In the genomic region with DNA sequence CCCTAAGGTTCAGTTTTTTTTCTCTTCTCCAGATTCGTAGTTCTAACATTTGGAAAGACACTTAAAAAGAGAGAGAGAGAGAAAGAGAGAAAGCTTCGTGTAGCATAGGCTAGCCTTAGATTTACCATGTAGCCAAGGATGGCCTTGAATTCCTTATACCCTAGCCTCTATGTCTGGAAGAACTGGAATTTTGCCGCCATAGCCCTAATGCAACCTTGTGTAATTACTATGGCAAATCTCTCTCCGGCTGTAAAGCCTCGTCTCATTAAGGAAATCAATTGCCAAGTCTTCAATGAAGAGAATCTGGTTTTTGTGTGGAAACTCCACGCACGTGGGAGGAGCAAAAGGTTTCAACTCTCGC, we compare ENCODE assay signal across 8 mouse cellular contexts. TPM values are rescaled to one million over a fixed set of nuclear protein-coding genes. Genes with fewer than 3 reads are reported as not detected.
DNase-seq lines count a peak whose midpoint lies in the region; ATAC-seq and TF ChIP-seq lines count a peak whose summit lies in the region.

No protein-coding gene starts in this region.

- H3K9ac ChIP-seq in heart, embryonic 11.5 days (ENCODE audit: low read depth, low read length) = no peak overlapping the region
- no peak overlapping the region for H3K9ac ChIP-seq in liver, embryonic 12.5 days

- H3K36me3 ChIP-seq in heart, embryonic 11.5 days (ENCODE audit: control insufficient read depth, insufficient read depth, low read length) = no peaks in the 10 kb centered on the region
- H3K36me3 ChIP-seq in thymus, adult 2 months (ENCODE audit: control insufficient read depth, insufficient read depth, low read length) = no peaks in the 10 kb centered on the region
- no peaks in the 10 kb centered on the region for H3K36me3 ChIP-seq in liver, embryonic 12.5 days

- no peak for ATAC-seq in heart, embryonic 11.5 days (replicated peaks; ENCODE audit: insufficient number of reproducible peaks, low FRiP score, low TSS enrichment)
- no peak for ATAC-seq in liver, embryonic 12.5 days
- no peak for ATAC-seq in megakaryocyte progenitor cell, adult 5-6 weeks (replicated peaks; ENCODE audit: poor library complexity)

- TF ChIP-seq CTCF in thymus, adult 2 months (IDR thresholded peaks at IDR 0.05; ENCODE audit: borderline replicate concordance, control insufficient read depth, extremely low read depth, insufficient read depth, low read length, poor library complexity) = no peak

- DNase-seq in heart, postnatal 36 days = no peak
- DNase-seq in thymus, adult 2 months = no peak
- DNase-seq in thymus, postnatal 0 days (ENCODE audit: low spot score) = no peak
- no peak for DNase-seq in adrenal gland, adult 18-20 months (ENCODE audit: low spot score in 2 of 2)
- no peak for DNase-seq in urinary bladder, adult 2 months (ENCODE audit: low spot score)

- H3K27ac ChIP-seq in heart, embryonic 11.5 days (ENCODE audit: low read depth, low read length) = no peak overlapping the region
- no peak overlapping the region for H3K27ac ChIP-seq in thymus, adult 2 months (ENCODE audit: control insufficient read depth, insufficient read depth, low read length)
- no peak overlapping the region for H3K27ac ChIP-seq in liver, embryonic 12.5 days

- peak overlapping the region; percentile 87 for H3K4me2 ChIP-seq in heart, embryonic 11.5 days
- H3K4me2 ChIP-seq in liver, embryonic 12.5 days = peak overlapping the region; percentile 94

- WGBS in heart, embryonic 11.5 days (ENCODE audit: insufficient replicate concordance) = 29% methylated on average over 8 of the region's 8 CpGs
- 32% methylated on average over 8 of the region's 8 CpGs for WGBS in thymus, adult 2 months
- 23% methylated on average over 8 of the region's 8 CpGs for WGBS in liver, embryonic 12.5 days (ENCODE audit: insufficient replicate concordance)

- H3K4me1 ChIP-seq in heart, embryonic 11.5 days (ENCODE audit: control insufficient read depth, insufficient read depth, low read length) = no peaks in the 10 kb centered on the region; the same call in 1 of the 2 replicates
- peaks cover 10% of the 10 kb centered on the region for H3K4me1 ChIP-seq in thymus, adult 2 months (replicated peaks; ENCODE audit: control insufficient read depth, insufficient read depth, low read length)
- H3K4me1 ChIP-seq in liver, embryonic 12.5 days = peaks cover 15% of the 10 kb centered on the region

- no peak for TF ChIP-seq POLR2A in thymus, adult 2 months (IDR thresholded peaks at IDR 0.05; ENCODE audit: control insufficient read depth, extremely low read depth, insufficient read depth, low read length, poor library complexity)

- H3K4me3 ChIP-seq in heart, embryonic 11.5 days (ENCODE audit: low read depth, low read length) = peak overlapping the region; percentile 72
- peak overlapping the region; percentile 36; the same call in 1 of the 2 replicates for H3K4me3 ChIP-seq in thymus, adult 2 months (ENCODE audit: control insufficient read depth, insufficient read depth, low read length)
- peak overlapping the region; percentile 62 for H3K4me3 ChIP-seq in liver, embryonic 12.5 days

- intact Hi-C loops in heart, postnatal 36 days (cut with DNase I) = no loop called here

- no peaks in the 10 kb centered on the region for H3K9me3 ChIP-seq in heart, embryonic 11.5 days (replicated peaks; ENCODE audit: control insufficient read depth, low read length)
- H3K9me3 ChIP-seq in liver, embryonic 12.5 days (replicated peaks) = no peaks in the 10 kb centered on the region

- H3K27me3 ChIP-seq in heart, embryonic 11.5 days (ENCODE audit: control insufficient read depth, insufficient read depth, low read length) = no peaks in the 10 kb centered on the region
- peaks cover 13% of the 10 kb centered on the region for H3K27me3 ChIP-seq in thymus, adult 2 months (ENCODE audit: control insufficient read depth, insufficient read depth, low read length)
- H3K27me3 ChIP-seq in liver, embryonic 12.5 days (replicated peaks) = peaks cover 51% of the 10 kb centered on the region

RNA-seq across cellular contexts. Expression of a gene that starts 0.4 kb away (rescaled TPM):
- 9.3 TPM in 2 replicates for polyA plus RNA-seq in heart, embryonic 11.5 days (2014; fragmentation: Nextera tagmentation; extraction: Ambion mirVana)
- total RNA-seq in heart, postnatal 36 days (2021) = 10 to 100 TPM; 12.9 to 13.5 TPM
- polyA plus RNA-seq in thymus, adult 2 months (2012; rRNA removed) = 1.7 and 2.7 TPM in 2 replicates
- polyA plus RNA-seq in thymus, postnatal 0 days (2015; fragmentation: Nextera tagmentation; extraction: Ambion mirVana) = 0.15 and 0.29 TPM in 2 replicates
- polyA plus RNA-seq in liver, embryonic 12.5 days (2016; fragmentation: Nextera tagmentation; extraction: Ambion mirVana) = 0.91 and 1.2 TPM in 2 replicates
- 0.07 TPM in 1 of 2 replicates, not detected in the other for total RNA-seq in megakaryocyte progenitor cell, adult 5-6 weeks (2015)
- total RNA-seq in megakaryocyte progenitor cell, adult 5-6 weeks (2017) = 0.37 and 0.96 TPM in 2 replicates
- 10 to 100 TPM; 12.9 to 15.8 TPM for total RNA-seq in adrenal gland, adult 18-20 months (2021)
- polyA plus RNA-seq in urinary bladder, adult 2 months (2012; rRNA removed) = 9.9 and 11.2 TPM in 2 replicates

RNA-seq across cellular contexts. Expression of a gene that starts 12.4 kb away (rescaled TPM):
- 10.8 and 11.4 TPM in 2 replicates for polyA plus RNA-seq in heart, embryonic 11.5 days (2014; fragmentation: Nextera tagmentation; extraction: Ambion mirVana)
- 10 to 100 TPM; 26.1 to 30.0 TPM for total RNA-seq in heart, postnatal 36 days (2021)
- polyA plus RNA-seq in thymus, adult 2 months (2012; rRNA removed) = 8.3 and 9.8 TPM in 2 replicates
- 2.4 and 3.0 TPM in 2 replicates for polyA plus RNA-seq in thymus, postnatal 0 days (2015; fragmentation: Nextera tagmentation; extraction: Ambion mirVana)
- polyA plus RNA-seq in liver, embryonic 12.5 days (2016; fragmentation: Nextera tagmentation; extraction: Ambion mirVana) = 28.9 and 32.2 TPM in 2 replicates
- 1.3 and 2.0 TPM in 2 replicates for total RNA-seq in megakaryocyte progenitor cell, adult 5-6 weeks (2015)
- 1.5 and 2.0 TPM in 2 replicates for total RNA-seq in megakaryocyte progenitor cell, adult 5-6 weeks (2017)
- total RNA-seq in adrenal gland, adult 18-20 months (2021) = 10 to 100 TPM; 54.7 to 58.2 TPM
- 15.7 and 24.8 TPM in 2 replicates for polyA plus RNA-seq in urinary bladder, adult 2 months (2012; rRNA removed)

RNA-seq across cellular contexts. Expression of a gene that starts 26.9 kb away (rescaled TPM):
- 251 and 255 TPM in 2 replicates for polyA plus RNA-seq in heart, embryonic 11.5 days (2014; fragmentation: Nextera tagmentation; extraction: Ambion mirVana)
- total RNA-seq in heart, postnatal 36 days (2021) = 100 to 1,000 TPM; 108 to 115 TPM
- polyA plus RNA-seq in thymus, adult 2 months (2012; rRNA removed) = 71.2 and 78.5 TPM in 2 replicates
- polyA plus RNA-seq in thymus, postnatal 0 days (2015; fragmentation: Nextera tagmentation; extraction: Ambion mirVana) = 207 and 226 TPM in 2 replicates
- 280 and 292 TPM in 2 replicates for polyA plus RNA-seq in liver, embryonic 12.5 days (2016; fragmentation: Nextera tagmentation; extraction: Ambion mirVana)
- total RNA-seq in megakaryocyte progenitor cell, adult 5-6 weeks (2015) = 127 and 153 TPM in 2 replicates
- 114 and 168 TPM in 2 replicates for total RNA-seq in megakaryocyte progenitor cell, adult 5-6 weeks (2017)
- total RNA-seq in adrenal gland, adult 18-20 months (2021) = 100 to 1,000 TPM; 159 to 223 TPM
- 72.2 and 94.8 TPM in 2 replicates for polyA plus RNA-seq in urinary bladder, adult 2 months (2012; rRNA removed)

RNA-seq across cellular contexts. Expression of a gene that starts 32.8 kb away (rescaled TPM):
- polyA plus RNA-seq in heart, embryonic 11.5 days (2014; fragmentation: Nextera tagmentation; extraction: Ambion mirVana) = 13.2 and 13.6 TPM in 2 replicates
- total RNA-seq in heart, postnatal 36 days (2021) = 10 to 100 TPM; 20.1 to 23.2 TPM
- polyA plus RNA-seq in thymus, adult 2 months (2012; rRNA removed) = 47.4 and 54.5 TPM in 2 replicates
- 17.0 and 18.3 TPM in 2 replicates for polyA plus RNA-seq in thymus, postnatal 0 days (2015; fragmentation: Nextera tagmentation; extraction: Ambion mirVana)
- polyA plus RNA-seq in liver, embryonic 12.5 days (2016; fragmentation: Nextera tagmentation; extraction: Ambion mirVana) = 16.8 and 19.4 TPM in 2 replicates
- 8.6 and 13.2 TPM in 2 replicates for total RNA-seq in megakaryocyte progenitor cell, adult 5-6 weeks (2015)
- total RNA-seq in megakaryocyte progenitor cell, adult 5-6 weeks (2017) = 4.7 and 8.9 TPM in 2 replicates
- total RNA-seq in adrenal gland, adult 18-20 months (2021) = 10 to 100 TPM; 14.0 to 15.9 TPM
- 12.7 and 13.1 TPM in 2 replicates for polyA plus RNA-seq in urinary bladder, adult 2 months (2012; rRNA removed)

RNA-seq across cellular contexts. Expression of a gene that starts 48.1 kb away (rescaled TPM):
- polyA plus RNA-seq in heart, embryonic 11.5 days (2014; fragmentation: Nextera tagmentation; extraction: Ambion mirVana) = 11.0 and 11.5 TPM in 2 replicates
- total RNA-seq in heart, postnatal 36 days (2021) = 1 to 10 TPM; 2.6 to 3.2 TPM
- polyA plus RNA-seq in thymus, adult 2 months (2012; rRNA removed) = 50.0 and 59.1 TPM in 2 replicates
- polyA plus RNA-seq in thymus, postnatal 0 days (2015; fragmentation: Nextera tagmentation; extraction: Ambion mirVana) = 20.1 and 23.9 TPM in 2 replicates
- polyA plus RNA-seq in liver, embryonic 12.5 days (2016; fragmentation: Nextera tagmentation; extraction: Ambion mirVana) = 12.3 and 13.6 TPM in 2 replicates
- 18.3 and 19.3 TPM in 2 replicates for total RNA-seq in megakaryocyte progenitor cell, adult 5-6 weeks (2015)
- 12.3 and 17.8 TPM in 2 replicates for total RNA-seq in megakaryocyte progenitor cell, adult 5-6 weeks (2017)
- total RNA-seq in adrenal gland, adult 18-20 months (2021) = 1 to 10 TPM; 6.6 to 7.7 TPM
- polyA plus RNA-seq in urinary bladder, adult 2 months (2012; rRNA removed) = 9.5 and 11.6 TPM in 2 replicates
